Mouse (Mus musculus) ES-E14 (cell line): ENCODE measurements at regions not wholly inside any gene's neighbourhood (a gene's known extent, or its start where the extent isn't known, plus 50 kb on each side); places are given as distances from the start of the nearest gene placed in this dataset.

Experiments
- DNase-seq: peaks from one replicate; pipeline ENCODE4 v3.0.0-alpha.2; 2013; ENCODE audit warnings: low read depth, low spot score
- H3K27ac ChIP-seq: 2 replicates; pipeline ENCODE4 v1.5.1; 2012; ENCODE audit warnings: low read depth, mild to moderate bottlenecking, low read length, moderate library complexity, mixed read lengths; ENCODE audit not compliant: poor library complexity, insufficient read depth, severe bottlenecking
- H3K36me3 ChIP-seq: 2 replicates; pipeline ENCODE4 v1.6.1; 2012; ENCODE audit warnings: mild to moderate bottlenecking, low read length, moderate library complexity, mixed read lengths; ENCODE audit not compliant: control insufficient read depth, poor library complexity, insufficient read depth, severe bottlenecking
- H3K4me1 ChIP-seq, 2 experiments: fragments of 150-350 bp in 1 of 2; sonication (generic) in 1 of 2; 2 replicates each; pipeline ENCODE4 v1.6.1; 2012; ENCODE audit warnings: low read length in 2 of 2, mild to moderate bottlenecking in 1 of 2, mixed read lengths in 1 of 2; ENCODE audit not compliant: control insufficient read depth in 2 of 2, insufficient read depth in 2 of 2, poor library complexity in 1 of 2
- H3K4me3 ChIP-seq, 2 experiments: fragments of 150-350 bp in 1 of 2; sonication (generic) in 1 of 2; 2 replicates each; pipeline ENCODE4 v1.5.1; 2012; ENCODE audit warnings: low read length in 2 of 2, low read depth in 1 of 2, mild to moderate bottlenecking in 1 of 2, mixed read lengths in 1 of 2; ENCODE audit not compliant: insufficient read depth in 1 of 2, poor library complexity in 1 of 2, severe bottlenecking in 1 of 2
- H3K9ac ChIP-seq: 2 replicates; pipeline ENCODE4 v1.6.1; 2012; ENCODE audit warnings: low read depth, mild to moderate bottlenecking, low read length, mixed read lengths; ENCODE audit not compliant: poor library complexity, insufficient read depth, severe bottlenecking
- H3K9me3 ChIP-seq: fragments of 150-350 bp; sonication (generic); 2 replicates; pipeline ENCODE4 v1.6.1; 2012; ENCODE audit warnings: low read depth, mild to moderate bottlenecking, low read length; ENCODE audit not compliant: control insufficient read depth, insufficient read depth
- CHD2 ChIP-seq: IDR thresholded peaks from 2 replicates; pipeline ENCODE4 v1.6.1; 2014; ENCODE audit warnings: mild to moderate bottlenecking, low read depth, low read length, inconsistent platforms
- HCFC1 ChIP-seq: IDR thresholded peaks from 2 replicates; pipeline ENCODE4 v1.6.1; 2012; ENCODE audit warnings: low read length, inconsistent platforms, borderline replicate concordance; ENCODE audit not compliant: insufficient read depth
- MAFK ChIP-seq: IDR thresholded peaks from 2 replicates; pipeline ENCODE4 v1.6.1; 2014; ENCODE audit warnings: mild to moderate bottlenecking, low read depth, low read length, inconsistent platforms; ENCODE audit not compliant: insufficient read depth
- ZC3H11A ChIP-seq: IDR thresholded peaks from 2 replicates; pipeline ENCODE4 v1.6.1; 2012; ENCODE audit warnings: low read depth, mild to moderate bottlenecking, inconsistent platforms, low read length, borderline replicate concordance
- ZNF384 ChIP-seq: IDR thresholded peaks from 2 replicates; pipeline ENCODE4 v1.6.1; 2012; ENCODE audit warnings: low read depth, low read length, inconsistent platforms
- in situ Hi-C, 2 experiments: fragments of 600-800 bp; cut with MboI; formaldehyde crosslinking; loops; one replicate each; pipeline ENCODE4 v1.15.1; 2025; ENCODE audit warnings: low sequenced_read_pairs in 2 of 2, inconsistent platforms in 1 of 2; ENCODE audit not compliant: unreplicated experiment in 2 of 2

DNA sequence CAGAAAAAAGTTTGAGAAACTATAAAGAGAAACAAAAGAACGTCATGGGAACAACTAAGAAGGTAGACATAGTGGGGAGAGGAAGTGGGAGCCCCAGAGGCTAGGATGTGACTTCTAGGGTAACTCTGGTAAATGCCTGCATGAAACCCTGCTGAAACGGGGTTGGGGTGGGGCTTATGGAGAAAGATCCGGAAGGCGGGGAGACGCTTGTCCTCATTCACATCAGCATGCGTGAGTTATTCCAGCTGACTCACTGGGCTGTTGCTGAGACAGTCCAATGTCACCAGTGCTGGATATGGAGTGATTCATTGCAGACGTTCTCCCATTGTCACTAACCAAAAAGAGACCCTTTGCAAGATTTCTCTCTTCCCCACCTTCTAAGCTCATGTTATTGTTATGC, 198.2 kb downstream of the Mreg start:
- DNase-seq, result no peak
- no peaks in the 10 kb centered on the region for H3K36me3 ChIP-seq
- no peaks in the 10 kb centered on the region for H3K9me3 ChIP-seq
- in situ Hi-C loops, result no loop called here
- TF ChIP-seq CHD2 (no peak), ZC3H11A (no peak), HCFC1 (no peak), ZNF384 (no peak), MAFK (no peak)
- H3K27ac ChIP-seq, result no peak overlapping the region
- no peaks in the 10 kb centered on the region for H3K4me1 ChIP-seq
- H3K9ac ChIP-seq, result no peak overlapping the region
- H3K4me3 ChIP-seq, result no peak overlapping the region

- H3K9me3 ChIP-seq, result no peaks in the 10 kb centered on the region
- TF ChIP-seq HCFC1 (no peak), ZC3H11A (no peak), ZNF384 (no peak), MAFK (no peak), CHD2 (no peak)
- no peak overlapping the region for H3K9ac ChIP-seq
- no peak for DNase-seq
- no peaks in the 10 kb centered on the region for H3K36me3 ChIP-seq
- no peak overlapping the region for H3K4me3 ChIP-seq
- no peak overlapping the region for H3K27ac ChIP-seq
- in situ Hi-C loops, result no loop called here
- no peaks in the 10 kb centered on the region for H3K4me1 ChIP-seq
Observed at GRCm38 (mm10) chr1:72012710-72013109, 199.4 kb downstream of the Mreg start.

GRCm38 (mm10) chr1:72009270-72009928, 202.7 kb downstream of the Mreg start:
- no peak overlapping the region for H3K4me3 ChIP-seq
- no peaks in the 10 kb centered on the region for H3K4me1 ChIP-seq
- in situ Hi-C loops, result no loop called here
- no peaks in the 10 kb centered on the region for H3K9me3 ChIP-seq
- H3K27ac ChIP-seq, result no peak overlapping the region
- TF ChIP-seq CHD2 (no peak), ZNF384 (no peak), ZC3H11A (no peak), MAFK (no peak), HCFC1 (no peak)
- H3K9ac ChIP-seq, result no peak overlapping the region
- H3K36me3 ChIP-seq, result no peaks in the 10 kb centered on the region
- no peak for DNase-seq

DNA sequence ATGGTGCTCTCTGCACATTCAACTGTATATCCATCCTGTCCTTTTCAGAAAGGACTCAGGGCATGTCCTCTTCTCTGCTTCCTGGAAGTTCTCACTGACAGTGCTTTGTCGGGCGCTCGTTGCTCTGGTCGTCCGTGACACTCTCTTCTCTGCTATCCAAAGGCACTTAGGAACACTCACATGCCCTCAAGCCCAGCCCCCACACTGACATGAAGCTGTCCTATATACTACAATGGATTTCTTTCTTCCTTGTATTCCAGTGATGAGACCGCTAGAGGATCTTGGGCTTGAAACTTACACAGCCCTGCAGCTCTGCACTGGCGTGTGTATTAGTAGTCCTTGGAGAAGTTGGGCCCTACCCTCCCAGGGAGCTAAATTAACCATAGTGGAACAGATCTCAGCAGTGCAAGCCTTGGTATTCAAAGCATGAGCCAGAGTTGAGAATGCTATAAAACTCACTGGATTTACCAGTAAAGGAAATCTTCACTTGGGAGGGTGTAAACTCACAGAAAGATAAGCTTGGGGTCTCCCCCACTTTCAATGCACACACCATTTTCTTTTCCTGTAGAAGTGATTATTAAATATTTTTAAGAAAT, 205.3 kb downstream of the Mreg start:
- TF ChIP-seq ZNF384 (no peak), CHD2 (no peak), HCFC1 (no peak), MAFK (no peak), ZC3H11A (no peak)
- Histone ChIP-seq H3K4me1 (no peaks in the 10 kb centered on the region), H3K27ac (no peak overlapping the region), H3K4me3 (no peak overlapping the region), H3K9ac (no peak overlapping the region), H3K9me3 (no peaks in the 10 kb centered on the region), H3K36me3 (no peaks in the 10 kb centered on the region)
- in situ Hi-C loops, result no loop called here
- DNase-seq, result no peak

DNA sequence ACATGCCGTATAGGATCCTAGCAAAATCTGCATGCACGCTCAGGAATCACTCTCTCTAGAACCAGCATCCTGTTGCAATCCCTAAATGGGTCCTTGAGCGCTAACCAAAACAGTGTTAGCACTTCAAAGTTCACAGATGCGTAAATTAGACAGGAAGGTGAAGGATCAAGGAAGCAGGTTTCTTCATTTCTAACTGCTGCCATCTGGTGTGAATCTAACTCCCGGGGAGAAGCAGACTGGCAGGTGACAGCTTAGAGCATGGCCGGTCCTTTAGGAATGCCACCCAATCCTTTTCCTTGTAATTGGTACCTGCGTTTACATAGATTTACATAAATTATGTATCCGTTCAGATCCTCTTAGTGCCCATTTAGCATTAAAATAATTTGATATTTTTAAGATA, 206.2 kb downstream of the Mreg start:
- Histone ChIP-seq H3K4me3 (no peak overlapping the region), H3K27ac (no peak overlapping the region), H3K9ac (no peak overlapping the region), H3K36me3 (no peaks in the 10 kb centered on the region), H3K9me3 (no peaks in the 10 kb centered on the region), H3K4me1 (no peaks in the 10 kb centered on the region)
- in situ Hi-C loops, result no loop called here
- DNase-seq, result no peak
- TF ChIP-seq MAFK, result no peak
- no peak for TF ChIP-seq HCFC1
- no peak for TF ChIP-seq CHD2
- TF ChIP-seq ZC3H11A, result no peak
- TF ChIP-seq ZNF384, result no peak
